Mouse (Mus musculus): Measurements from ENCODE around the gene Casc3. TPM values are rescaled to one million over a fixed set of nuclear protein-coding genes. Genes with fewer than 3 reads are reported as not detected.

The Casc3 gene
- total RNA-seq, 2 experiments from 2014 or later: 56.7 to 59.7 TPM

DNA sequence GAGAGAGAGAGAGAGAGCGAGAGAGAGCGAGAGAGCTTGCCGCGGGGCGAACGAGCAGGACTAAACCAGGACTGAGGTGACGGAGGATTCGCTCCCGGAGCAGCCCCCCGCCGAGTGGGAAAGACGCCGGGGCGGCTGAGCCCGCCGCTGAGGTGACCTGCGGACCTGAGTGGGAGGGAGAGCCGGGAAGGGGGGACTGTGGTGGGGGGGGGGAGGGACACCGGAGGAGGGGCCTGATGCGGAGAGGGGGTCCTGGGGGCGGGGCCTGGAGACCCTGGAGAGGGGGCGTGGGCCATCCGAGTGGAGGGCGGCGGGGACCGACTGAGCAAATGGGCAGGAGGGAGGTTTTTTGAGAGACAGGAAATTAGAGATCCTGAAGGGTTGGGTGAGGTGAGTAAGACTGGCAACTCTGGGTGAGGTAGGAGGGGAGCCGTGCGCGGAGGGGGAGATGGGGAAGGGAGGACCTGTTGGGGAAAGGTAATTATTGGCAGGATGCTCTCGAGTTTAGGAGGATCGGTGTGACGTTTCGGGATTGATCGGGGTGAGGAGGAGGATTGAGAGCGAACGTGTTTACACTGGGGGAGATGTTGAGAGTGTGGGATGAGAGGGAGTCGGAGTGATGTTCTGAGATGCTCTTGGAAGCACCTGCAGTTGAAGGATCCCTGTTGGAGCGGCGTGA is 59.2 kb downstream of the Casc3 start:
- peak; percentile 54 to 64 for DNase-seq (ENCODE audit: low spot score in 2 of 2)

DNA sequence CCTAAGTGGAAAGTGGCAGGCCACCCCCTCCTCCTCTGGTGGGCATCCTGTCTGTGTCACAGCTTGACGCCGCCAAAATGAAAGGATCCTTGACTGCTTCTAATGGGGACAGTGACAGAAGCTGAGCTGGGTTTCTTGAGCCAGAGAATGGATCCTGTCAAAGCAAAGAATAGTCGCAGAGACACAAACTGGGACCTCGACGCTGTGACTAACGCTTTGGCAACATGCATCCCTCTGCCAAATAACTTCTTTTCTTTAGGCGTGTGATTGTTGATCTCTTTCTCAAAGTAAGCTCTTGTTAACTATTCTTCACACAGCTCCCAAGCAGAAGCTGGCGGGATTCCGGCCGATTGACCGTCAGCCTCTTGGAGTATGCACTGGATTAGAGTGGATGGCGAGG is 62.6 kb downstream of the Casc3 start:
- DNase-seq (ENCODE audit: low spot score in 2 of 2): no peak

DNA sequence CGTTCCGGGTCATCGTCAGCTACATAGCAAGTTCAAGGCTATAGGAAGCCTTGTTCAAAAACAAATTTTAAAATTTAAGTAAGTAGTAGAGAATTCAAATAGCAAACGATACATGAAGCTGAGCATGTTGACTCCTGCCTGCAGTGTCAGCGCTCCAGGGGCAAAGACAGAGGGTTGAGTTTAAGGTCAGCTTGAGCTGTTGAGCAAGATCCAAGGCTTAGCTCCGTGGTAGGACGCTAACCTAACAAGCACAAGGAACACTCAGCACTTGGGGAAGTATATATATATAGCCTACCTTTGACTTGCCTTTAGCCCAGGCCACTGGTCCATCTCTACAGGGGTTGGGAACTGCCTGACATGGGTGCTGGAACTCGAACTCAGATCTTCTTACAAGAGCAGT is 65.2 kb downstream of the Casc3 start:
- DNase-seq (ENCODE audit: low spot score in 2 of 2): no peak

DNA sequence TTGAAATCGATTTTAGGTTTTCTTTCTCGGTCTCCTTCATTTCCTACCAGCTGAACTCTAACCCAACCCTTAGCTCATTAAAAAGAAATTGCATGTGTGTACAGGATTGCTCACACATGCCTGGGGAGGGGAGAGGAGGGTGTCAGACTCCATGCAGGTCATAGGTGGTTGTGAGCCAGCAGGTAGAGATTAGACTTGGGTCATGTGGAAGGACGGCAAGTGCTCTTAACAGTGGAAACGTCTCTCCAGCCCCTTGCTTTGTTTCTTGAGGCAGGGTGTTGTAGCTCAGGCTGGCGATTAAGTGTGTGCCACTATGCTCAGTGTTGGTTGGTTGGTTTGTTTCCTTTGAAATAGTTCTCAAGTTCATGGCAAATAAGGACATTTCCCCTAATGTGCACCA is 66.1 kb downstream of the Casc3 start:
- no peak for DNase-seq (ENCODE audit: low spot score in 2 of 2)

DNA sequence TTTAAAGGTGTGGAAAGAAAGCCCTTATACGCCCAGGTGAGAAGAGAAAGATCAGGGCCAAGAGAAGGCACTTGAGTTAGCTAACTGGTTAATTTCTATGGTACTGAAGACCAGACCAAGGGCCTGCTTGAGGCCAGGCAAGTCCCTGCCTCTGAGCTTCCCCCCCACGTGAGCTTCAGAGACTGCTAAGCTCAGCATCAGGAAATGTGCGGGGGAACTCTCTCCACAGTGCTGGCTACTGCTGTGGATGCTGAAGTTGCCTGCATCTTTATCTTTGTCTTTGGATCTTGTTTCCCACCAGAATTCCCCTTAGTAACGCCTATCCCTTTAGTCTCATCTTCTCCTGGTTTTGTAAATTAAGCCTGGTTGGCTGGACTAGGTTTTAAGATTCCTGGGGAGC is 66.7 kb downstream of the Casc3 start:
- DNase-seq (ENCODE audit: low spot score in 2 of 2): no peak

DNA sequence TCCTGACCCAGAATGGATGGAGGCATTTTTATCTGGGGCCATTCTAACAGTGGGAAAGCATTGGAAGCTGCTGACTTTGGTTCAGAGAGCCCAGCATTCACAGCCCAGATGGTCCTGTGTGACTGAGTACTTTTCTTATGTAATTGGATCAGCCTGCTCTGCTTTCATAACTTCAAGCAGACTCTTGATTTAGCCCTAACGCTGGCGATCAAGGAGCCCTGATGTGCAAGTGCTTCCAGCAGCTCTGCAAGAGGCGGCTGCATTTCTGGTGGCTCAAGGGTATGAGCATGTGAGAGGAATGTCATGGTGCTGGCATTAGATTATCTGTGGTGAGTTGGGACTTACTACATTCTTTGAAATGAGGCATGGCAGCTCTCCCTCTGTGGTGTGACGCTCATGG is 67.3 kb downstream of the Casc3 start:
- peak; percentile 38 to 64 for DNase-seq (ENCODE audit: low spot score in 2 of 2)

DNA sequence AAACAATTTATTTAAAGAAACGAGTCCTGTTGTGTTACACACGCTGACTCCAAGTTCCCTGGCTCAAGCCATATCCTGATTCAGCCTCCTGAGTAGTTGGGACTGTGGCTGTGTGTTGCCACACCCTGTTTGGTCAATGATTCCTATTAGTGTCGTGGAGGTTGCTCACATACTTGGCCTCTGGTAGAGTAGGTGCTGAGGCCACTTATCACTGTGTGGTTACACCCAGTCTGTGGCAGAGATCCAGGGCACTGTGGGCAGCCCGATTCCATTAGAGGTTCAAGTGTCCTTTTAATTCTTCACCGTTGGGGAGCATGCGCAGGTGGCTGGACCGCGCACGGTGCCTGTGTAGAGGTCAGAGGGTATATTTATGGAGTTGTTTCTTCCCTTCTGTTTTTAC is 69.2 kb downstream of the Casc3 start:
- no peak for DNase-seq (ENCODE audit: low spot score in 2 of 2)

DNA sequence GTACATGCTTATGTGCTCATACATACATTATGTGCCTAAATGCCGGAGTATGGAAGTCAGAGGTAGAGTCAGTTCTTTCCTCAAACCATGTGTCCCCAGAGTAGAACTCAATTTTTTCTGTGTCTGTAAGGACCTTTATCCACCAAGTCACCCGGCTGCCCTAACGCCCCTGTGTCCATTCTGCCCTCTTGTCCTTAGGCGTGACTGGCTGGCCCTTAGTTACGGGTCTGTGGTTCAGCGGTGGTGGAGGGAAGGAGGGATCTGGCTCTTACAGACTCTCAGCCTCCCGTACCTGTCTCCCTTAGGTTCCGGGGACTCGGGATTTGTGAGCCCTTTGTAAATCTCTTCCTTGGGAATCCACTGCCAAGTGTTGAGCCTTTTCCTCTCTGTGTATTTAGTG is 72.3 kb downstream of the Casc3 start:
- no peak for DNase-seq (ENCODE audit: low spot score in 2 of 2)

Other genes with a start within 250 kb of the Casc3 start
- 10 to 100 TPM; 49.1 to 57.6 TPM for gene Ormdl3, start 217.5 kb upstream of the Casc3 start, total RNA-seq (2021)
- not detected for gene Lrrc3c, start 206.6 kb upstream of the Casc3 start, total RNA-seq (2021)
- gene Gm12355, start 179.2 kb upstream of the Casc3 start, total RNA-seq (2021): 10 to 100 TPM; 10.1 to 13.3 TPM
- gene Gsdma3, start 178.5 kb upstream of the Casc3 start, total RNA-seq (2021): not detected
- not detected for gene Gsdma2, start 158.1 kb upstream of the Casc3 start, total RNA-seq (2021)
- not detected for gene Gsdma, start 140.6 kb upstream of the Casc3 start, total RNA-seq (2021)
- gene Psmd3, start 122.4 kb upstream of the Casc3 start, total RNA-seq (2021): 100 to 1,000 TPM; 122 to 126 TPM
- not detected for gene Csf3, start 103.6 kb upstream of the Casc3 start, total RNA-seq (2021)
- 100 to 1,000 TPM; 109 to 110 TPM for gene Med24, start 75.5 kb upstream of the Casc3 start, total RNA-seq (2021)
- gene Thra, start 64.3 kb upstream of the Casc3 start, total RNA-seq (2021): 1,000 to 10,000 TPM; 1,264 to 1,291 TPM
- 10 to 100 TPM; 53.3 to 65.3 TPM for gene Nr1d1, start 29.6 kb upstream of the Casc3 start, total RNA-seq (2021)
- 100 to 1,000 TPM; 149 to 161 TPM for gene Msl1, start 9.4 kb upstream of the Casc3 start, total RNA-seq (2021)
- 100 to 1,000 TPM; 159 to 165 TPM for gene Rapgefl1, start 31.9 kb downstream of the Casc3 start, total RNA-seq (2021)
- gene Wipf2, start 58.7 kb downstream of the Casc3 start, total RNA-seq (2021): 10 to 100 TPM; 35.8 to 43.8 TPM
- under 1 TPM; 0.81 to 0.97 TPM for gene Cdc6, start 102.9 kb downstream of the Casc3 start, total RNA-seq (2021)
- 10 to 100 TPM; 20.2 to 20.3 TPM for gene Rara, start 122.9 kb downstream of the Casc3 start, total RNA-seq (2021)
- 1 to 10 TPM; 2.2 TPM for gene Gjd3, start 178.1 kb downstream of the Casc3 start, total RNA-seq (2021)
- gene Top2a, start 219.3 kb downstream of the Casc3 start, total RNA-seq (2021): 1 to 10 TPM; 8.1 to 9.8 TPM
- 100 to 1,000 TPM in 1 of 2 experiments, 10 to 100 TPM in 1; 93.6 to 121 TPM for gene Igfbp4, start 236.3 kb downstream of the Casc3 start, total RNA-seq (2021)